Mouse (Mus musculus) limb, embryonic 13.5 days (tissue): ENCODE data around the gene Olfr746. TPM values are rescaled to one million over a fixed set of nuclear protein-coding genes. Genes with fewer than 3 reads are reported as not detected.

Source experiments
- ATAC-seq: fragments of 200-750 bp; cut with Nextera tagmentation; 2 replicates; pipeline ENCODE4 v1.8.0; 2017; ENCODE audit warnings: low read depth, moderate number of reproducible peaks, moderate TSS enrichment; ENCODE audit not compliant: low FRiP score
- H3K27ac ChIP-seq: fragments of 300-500 bp; sonication (generic); 2 replicates; pipeline ENCODE4 v1.5.1; 2015; ENCODE audit warnings: inconsistent platforms, mild to moderate bottlenecking, moderate library complexity
- H3K27me3 ChIP-seq: fragments of 300-500 bp; sonication (generic); 2 replicates; pipeline ENCODE4 v1.6.1; 2015; ENCODE audit warnings: mild to moderate bottlenecking, inconsistent platforms
- H3K36me3 ChIP-seq: fragments of 300-500 bp; sonication (generic); 2 replicates; pipeline ENCODE4 v1.6.1; 2015; ENCODE audit warnings: inconsistent platforms, mild to moderate bottlenecking, moderate library complexity
- H3K4me1 ChIP-seq: fragments of 300-500 bp; sonication (generic); 2 replicates; pipeline ENCODE4 v1.6.1; 2015; ENCODE audit warnings: inconsistent platforms
- H3K4me2 ChIP-seq: fragments of 300-500 bp; sonication (generic); replicated peaks from 2 replicates; pipeline ENCODE4 v1.6.1; 2015; ENCODE audit warnings: inconsistent platforms, mild to moderate bottlenecking, moderate library complexity
- H3K4me3 ChIP-seq: fragments of 300-500 bp; sonication (generic); 2 replicates; pipeline ENCODE4 v1.5.1; 2015; ENCODE audit warnings: moderate library complexity, mild to moderate bottlenecking, inconsistent platforms
- H3K9ac ChIP-seq: fragments of 300-500 bp; sonication (generic); 2 replicates; pipeline ENCODE4 v1.6.1; 2015; ENCODE audit warnings: mild to moderate bottlenecking, inconsistent platforms
- H3K9me3 ChIP-seq: fragments of 300-500 bp; sonication (generic); 2 replicates; pipeline ENCODE4 v1.6.1; 2016; ENCODE audit warnings: inconsistent platforms
- WGBS: fragments of 180-500 bp; shearing (Covaris S2); methylation state at CpG from one replicate; pipeline ENCODE4 v1.1.7; 2015; 5-methylcytosine and 5-hydroxymethylcytosine counted together
- polyA plus RNA-seq: library from polyadenylated mRNA; unstranded; fragments of >200 nt; fragmentation: Nextera tagmentation; extraction: Ambion mirVana; gene quantifications from 2 replicates; pipeline ENCODE4 v1.2.1, GENCODE M21; 2015

Gene Olfr746
- not detected in 2 replicates for polyA plus RNA-seq

- Histone ChIP-seq H3K4me3 (no peak within 1 kb of the TSS), H3K9ac (no peak within 1 kb of the TSS), H3K27ac (no peak within 1 kb of the TSS), H3K9me3 (no peaks in the 10 kb centered on the region), H3K4me1 (no peaks in the 10 kb centered on the region), H3K36me3 (no peaks in the 10 kb centered on the region), H3K27me3 (no peaks in the 10 kb centered on the region), H3K4me2 (no peak within 1 kb of the TSS)
- no peak for ATAC-seq
Observed at GRCm38 (mm10) chr14:50646783-50647182, at the start of gene Olfr746. Gene Olfr746, plus strand, starts transcription at chr14:50647083.

DNA sequence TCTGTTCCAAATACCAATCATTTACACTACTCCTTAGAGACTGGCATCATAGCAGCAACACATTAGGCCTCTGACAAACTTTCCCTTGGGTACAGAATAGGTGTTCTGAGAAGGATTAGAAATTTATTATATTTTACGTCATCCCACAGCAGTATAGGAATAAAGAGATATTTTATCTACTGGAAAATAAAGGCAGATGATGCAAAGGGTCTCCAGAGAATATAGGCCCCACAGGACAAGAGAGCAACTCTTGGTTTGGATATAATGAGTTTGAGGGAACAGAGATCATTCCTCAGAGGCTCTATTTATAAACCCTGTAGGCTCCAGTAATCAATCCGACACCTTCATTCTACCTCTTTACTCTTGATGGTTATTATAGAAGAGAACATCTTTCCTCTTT, 32.3 kb upstream of the Olfr746 start, which contains the start of gene Olfr744:
Gene Olfr744, plus strand, starts transcription at position 301 of the 400 bp plus-strand sequence.
- Histone ChIP-seq H3K36me3 (no peaks in the 10 kb centered on the region), H3K4me2 (no peak within 1 kb of the TSS), H3K9me3 (0 out of 2 replicates have a peak, but pooled peaks cover 5% of the 10 kb centered on the region), H3K27ac (no peak within 1 kb of the TSS), H3K4me3 (no peak within 1 kb of the TSS), H3K27me3 (no peaks in the 10 kb centered on the region), H3K4me1 (no peaks in the 10 kb centered on the region), H3K9ac (no peak within 1 kb of the TSS)
- ATAC-seq, result no peak
- WGBS, result 88% methylated on average over 2 of the region's 2 CpGs

DNA sequence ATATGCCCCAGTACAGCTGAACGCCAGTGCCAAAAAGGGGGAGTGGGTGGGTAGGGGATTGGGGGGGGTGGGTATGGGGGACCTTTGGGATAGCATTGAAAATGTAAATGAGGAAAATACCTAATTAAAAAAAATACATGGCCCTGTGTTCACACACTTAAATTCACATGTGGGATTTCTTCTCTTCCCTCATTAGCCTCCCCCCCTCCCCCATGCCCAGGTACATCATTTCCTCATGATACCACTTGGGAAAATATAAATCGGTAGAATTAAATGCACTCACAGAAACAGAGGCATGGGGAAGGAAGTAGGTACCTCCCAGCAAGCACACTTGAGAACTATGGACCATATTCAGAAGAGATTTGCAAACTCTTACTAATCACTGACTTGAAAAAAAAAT, 7.8 kb upstream of the Olfr746 start, which contains the start of gene Olfr745:
Gene Olfr745, plus strand, starts transcription at position 301 of the 400 bp plus-strand sequence.
- Histone ChIP-seq H3K4me3 (no peak within 1 kb of the TSS), H3K4me2 (no peak within 1 kb of the TSS), H3K9me3 (0 out of 2 replicates have a peak, but pooled peaks cover 5% of the 10 kb centered on the region), H3K9ac (no peak within 1 kb of the TSS), H3K4me1 (no peaks in the 10 kb centered on the region), H3K27me3 (no peaks in the 10 kb centered on the region), H3K27ac (no peak within 1 kb of the TSS), H3K36me3 (no peaks in the 10 kb centered on the region)
- 74% methylated on average over 2 of the region's 2 CpGs for WGBS
- no peak for ATAC-seq

DNA sequence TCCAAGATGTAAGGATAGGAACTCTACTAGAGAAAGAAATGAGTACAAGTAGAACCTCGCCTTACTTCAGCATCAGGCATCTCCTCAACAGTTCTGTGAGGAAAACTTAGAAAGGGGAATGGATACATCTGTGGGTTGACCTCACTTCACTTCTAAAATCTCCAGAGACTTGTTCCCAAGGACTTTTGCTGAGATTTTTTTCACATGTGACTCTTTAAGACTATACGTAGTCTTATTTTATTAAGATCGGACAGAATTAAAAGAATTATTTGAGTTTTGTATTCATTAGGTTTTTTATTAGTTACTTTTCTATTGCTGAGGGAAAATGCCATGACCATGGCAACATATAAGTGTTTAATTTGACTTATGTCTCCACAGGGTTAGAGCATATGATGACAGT, 46.2 kb downstream of the Olfr746 start, which contains the start of gene Olfr747:
Gene Olfr747, minus strand, starts transcription at position 101 of the 400 bp plus-strand sequence.
- Histone ChIP-seq H3K9ac (no peak within 1 kb of the TSS), H3K4me1 (no peaks in the 10 kb centered on the region), H3K4me3 (no peak within 1 kb of the TSS), H3K4me2 (no peak within 1 kb of the TSS), H3K9me3 (no peaks in the 10 kb centered on the region), H3K27me3 (no peaks in the 10 kb centered on the region), H3K36me3 (no peaks in the 10 kb centered on the region), H3K27ac (no peak within 1 kb of the TSS)
- 88% methylated on average over 3 of the region's 3 CpGs for WGBS
- ATAC-seq, result no peak

Other genes with a start within 250 kb of the Olfr746 start
- gene Olfr738, start 239.5 kb upstream of the Olfr746 start, polyA plus RNA-seq, result not detected in 2 replicates
- not detected in 2 replicates for gene Olfr739, start 228.5 kb upstream of the Olfr746 start, polyA plus RNA-seq
- gene Olfr740, start 201.5 kb upstream of the Olfr746 start, polyA plus RNA-seq, result not detected in 2 replicates
- gene Olfr741, start 174.3 kb upstream of the Olfr746 start, polyA plus RNA-seq, result not detected in 2 replicates
- not detected in 2 replicates for gene Olfr742, start 143.5 kb upstream of the Olfr746 start, polyA plus RNA-seq
- gene Olfr743, start 125.2 kb upstream of the Olfr746 start, polyA plus RNA-seq, result not detected in 2 replicates
- not detected in 2 replicates for gene Olfr744, start 32.2 kb upstream of the Olfr746 start, polyA plus RNA-seq
- gene Olfr745, start 7.7 kb upstream of the Olfr746 start, polyA plus RNA-seq, result not detected in 2 replicates
- gene Olfr747, start 46.1 kb downstream of the Olfr746 start, polyA plus RNA-seq, result not detected in 2 replicates
- not detected in 2 replicates for gene Olfr748, start 60.3 kb downstream of the Olfr746 start, polyA plus RNA-seq
- gene Olfr749, start 98.0 kb downstream of the Olfr746 start, polyA plus RNA-seq, result not detected in 2 replicates
- 87.1 and 88.5 TPM in 2 replicates for gene Ttc5, start 138.4 kb downstream of the Olfr746 start, polyA plus RNA-seq
- gene Ccnb1ip1, start 160.6 kb downstream of the Olfr746 start, polyA plus RNA-seq, result not detected in 2 replicates
- gene Parp2, start 160.8 kb downstream of the Olfr746 start, polyA plus RNA-seq, result 67.9 and 69.9 TPM in 2 replicates
- 3.5 and 5.7 TPM in 2 replicates for gene Tep1, start 223.5 kb downstream of the Olfr746 start, polyA plus RNA-seq